Mouse (Mus musculus): Measurements from ENCODE around the gene Dus3l.

DNA sequence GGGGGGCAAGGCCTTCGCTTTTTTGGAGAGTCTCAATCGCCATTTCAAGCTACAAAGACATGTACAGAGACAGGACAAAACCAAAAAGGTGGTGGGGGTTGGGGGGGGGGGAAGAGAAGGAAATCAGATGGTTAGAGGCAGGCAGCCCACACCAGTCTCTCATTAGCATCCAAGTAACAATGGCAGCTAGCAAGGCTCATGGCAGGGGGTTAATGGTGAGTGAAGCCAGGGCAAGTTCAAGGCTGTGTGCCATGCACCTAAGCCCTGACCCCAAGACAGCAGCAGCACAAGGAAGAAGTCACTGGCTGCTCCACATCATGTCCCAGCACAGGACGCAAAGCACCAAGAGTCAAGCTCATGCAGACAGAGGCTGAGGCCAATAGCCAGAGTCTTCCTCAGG, 34.7 kb downstream of the Dus3l start:
- no peak for TF ChIP-seq POLR2A (IDR thresholded peaks at IDR 0.05; ENCODE audit: control insufficient read depth, extremely low read depth, insufficient read depth, low read length, poor library complexity)
- no peak for TF ChIP-seq CTCF (IDR thresholded peaks at IDR 0.05; ENCODE audit: borderline replicate concordance, control insufficient read depth, extremely low read depth, insufficient read depth, low read length, poor library complexity)
